Mouse (Mus musculus) adrenal gland, adult 18-20 months (tissue): ENCODE data around the gene Mfsd6. TPM values are rescaled to one million over a fixed set of nuclear protein-coding genes. Genes with fewer than 3 reads are reported as not detected.
A peak's percentile ranks its signal among the peaks of the same experiment; 100 is the strongest.

ENCODE experiments used
- DNase-seq, 2 experiments: peaks; one replicate each; pipeline ENCODE4 v3.0.0; 2021 to 2022; ENCODE audit warnings: low spot score in 2 of 2
- long read RNA-seq, 2 experiments: library from polyadenylated mRNA; stranded (forward); transcript quantifications; one replicate each; pipeline ENCODE4 v2.0.0; 2021
- total RNA-seq, 2 experiments: library from RNA; stranded (reverse); gene quantifications; 1 replicate in 1 of 2; 2 replicates in 1 of 2; pipeline ENCODE4 v1.2.3; 2021

The Mfsd6 gene
- total RNA-seq: 10 to 100 TPM; 17.0 to 17.9 TPM
- long read RNA-seq, experiment 1, full-length matches to known transcripts: 6 of 12 reads
- long read RNA-seq, experiment 1, partial matches to known transcripts: 3 of 12 reads
- long read RNA-seq, experiment 1, other reads (novel, unspliced or antisense): 3 of 12 reads
- long read RNA-seq, experiment 2, full-length matches to known transcripts: 10 of 20 reads
- long read RNA-seq, experiment 2, partial matches to known transcripts: 5 of 20 reads
- long read RNA-seq, experiment 2, other reads (novel, unspliced or antisense): 5 of 20 reads

DNA sequence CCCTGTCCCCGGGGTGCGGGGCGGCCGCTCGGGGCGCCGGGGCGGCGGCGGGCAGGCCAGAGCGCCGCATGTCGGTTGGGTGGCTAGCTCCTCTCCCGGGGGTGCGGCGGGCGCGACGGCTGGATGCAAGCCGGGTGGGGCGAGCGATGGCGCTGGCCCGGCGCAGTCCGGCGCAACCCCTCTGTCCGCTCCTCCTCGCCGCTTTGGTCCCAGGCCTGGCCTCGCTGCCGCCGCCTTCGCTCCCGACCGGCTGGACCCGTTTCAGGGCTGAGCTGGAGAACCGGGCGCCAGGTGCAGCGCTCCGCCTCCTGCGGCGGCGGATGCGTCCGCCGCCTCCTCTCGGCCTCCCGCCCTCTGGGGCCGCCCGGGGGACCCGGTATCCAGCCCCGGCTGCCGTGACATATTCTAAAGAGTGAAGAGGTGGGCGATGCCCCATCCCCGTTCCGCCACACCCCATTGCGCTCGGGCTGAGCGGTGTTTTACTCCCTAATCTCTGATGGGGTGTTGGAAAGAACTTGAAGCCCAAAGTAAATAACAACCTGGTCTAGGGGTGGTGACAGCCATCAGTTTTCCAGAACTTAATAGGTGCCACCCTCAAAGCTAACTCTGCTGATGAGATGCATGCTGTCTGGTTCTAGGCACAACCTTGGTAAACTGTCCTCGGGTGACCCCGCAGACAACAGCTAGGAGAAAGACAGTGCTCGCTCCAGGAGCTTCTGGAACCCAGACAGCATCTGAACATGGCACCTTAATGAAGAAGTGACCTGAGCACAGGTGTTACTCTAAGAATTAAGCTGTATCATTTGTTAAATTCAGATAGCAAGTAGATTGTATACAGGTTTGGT is at the start of gene Mfsd6:
Gene Mfsd6 (minus strand): TSS at position 407 of the 845 bp plus-strand sequence.
- DNase-seq: peak; percentile 48 to 55

DNA sequence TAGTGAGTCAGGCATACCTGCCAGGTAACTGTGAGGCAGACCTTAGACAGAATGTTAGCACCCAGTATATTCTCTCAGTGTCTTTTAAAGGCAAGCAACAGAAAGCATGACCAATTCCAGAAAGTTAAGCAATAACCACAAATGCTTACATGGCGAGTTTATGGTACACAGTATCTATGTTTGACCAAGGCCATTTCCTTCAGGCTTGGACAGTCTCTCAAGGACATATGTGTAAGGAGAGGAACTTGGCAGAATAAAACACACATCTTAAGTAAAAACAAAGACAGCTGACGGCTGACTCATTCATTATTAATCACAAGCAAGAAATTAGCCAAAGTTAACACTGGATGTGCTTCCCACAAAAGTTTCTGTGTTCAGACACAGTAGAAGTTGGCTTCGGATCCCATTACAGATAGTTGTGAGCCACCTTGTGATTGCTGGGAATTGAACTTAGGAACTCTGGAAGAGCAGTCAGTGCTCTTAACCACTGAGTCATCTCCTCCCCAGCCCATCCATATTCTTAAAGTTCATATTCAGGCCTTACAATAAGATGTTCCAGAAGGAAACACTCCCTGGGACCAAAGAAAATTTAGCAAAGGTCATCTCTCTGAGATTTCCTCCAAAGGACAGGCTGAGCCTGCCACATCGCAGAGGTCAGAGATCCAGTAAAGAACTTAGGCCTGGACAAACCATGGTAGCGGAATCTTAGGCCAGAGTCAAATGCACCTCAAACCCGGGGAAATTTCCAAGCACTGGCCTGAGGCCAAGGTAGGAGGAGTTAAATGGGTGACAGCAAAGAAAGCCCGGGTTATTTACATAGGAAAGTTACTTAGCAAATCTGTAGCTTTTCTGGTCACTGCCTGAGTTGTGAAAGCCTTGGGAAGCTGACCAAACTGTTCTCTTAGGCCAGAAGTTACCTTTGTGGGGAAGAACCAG is 38.2 kb upstream of the Mfsd6 start:
- peak in 1 of 2 experiments; percentile 40 for DNase-seq

DNA sequence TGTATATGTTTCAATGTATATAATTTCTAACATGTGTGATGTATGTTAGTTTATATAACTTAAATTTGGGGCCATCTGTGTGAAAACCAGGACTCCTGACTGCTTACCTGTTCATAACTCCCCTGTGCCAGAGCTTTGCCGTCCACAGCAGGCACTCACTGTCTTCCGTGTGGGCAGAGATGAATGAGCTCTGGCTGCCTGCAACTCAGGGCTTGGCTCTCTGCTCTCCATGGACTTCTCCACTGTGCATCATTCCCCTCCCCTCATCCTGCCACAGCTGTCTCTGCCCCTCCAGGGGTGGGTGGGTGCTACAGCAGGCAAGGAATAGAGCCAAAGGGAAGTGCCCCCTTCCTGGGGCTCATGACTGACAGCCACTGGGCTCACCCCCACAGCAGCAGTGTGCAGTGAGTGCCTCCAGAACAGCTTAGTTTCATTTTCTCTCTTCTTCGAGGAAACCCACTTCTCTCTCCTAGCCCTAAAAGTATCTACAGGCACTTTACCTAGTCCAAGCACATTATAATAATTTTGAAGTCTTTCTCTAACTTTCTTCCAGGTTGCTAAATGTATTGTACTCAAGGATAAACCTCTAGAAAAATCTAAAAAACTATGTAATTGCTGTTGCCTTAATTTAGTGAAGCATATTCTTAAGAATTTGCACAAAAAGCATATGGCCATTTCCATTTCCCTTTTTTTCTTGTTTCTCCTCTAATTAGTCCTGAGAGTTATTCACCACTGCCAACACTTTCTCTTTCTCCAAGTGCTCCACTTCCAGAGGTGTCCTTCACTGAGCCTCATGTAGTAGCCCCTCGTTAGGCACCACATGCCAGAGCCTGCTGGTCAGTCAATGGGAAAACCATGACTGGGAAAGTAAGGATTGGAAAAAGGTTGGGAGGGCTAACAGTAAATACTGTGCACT is 36.9 kb upstream of the Mfsd6 start:
- no peak for DNase-seq

DNA sequence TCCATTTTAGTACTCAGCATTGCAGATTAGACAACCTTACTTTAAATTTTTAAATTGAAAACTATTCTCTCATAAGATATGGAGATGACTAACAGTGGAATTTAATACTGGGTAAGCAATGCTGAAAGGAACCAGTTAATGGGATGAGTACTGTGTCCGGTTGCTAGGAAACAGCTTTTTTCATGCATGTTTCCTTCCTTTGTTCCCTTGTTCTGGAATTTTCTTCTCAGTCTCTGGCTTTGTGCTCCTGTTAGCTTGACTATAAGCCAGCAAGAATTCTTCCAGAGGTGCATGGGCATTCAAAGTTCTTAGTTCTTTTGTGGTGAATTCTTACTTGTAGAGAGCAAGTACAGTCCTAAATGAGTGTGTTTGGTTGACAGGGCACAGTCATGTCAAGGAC is 30.9 kb upstream of the Mfsd6 start:
- no peak for DNase-seq

DNA sequence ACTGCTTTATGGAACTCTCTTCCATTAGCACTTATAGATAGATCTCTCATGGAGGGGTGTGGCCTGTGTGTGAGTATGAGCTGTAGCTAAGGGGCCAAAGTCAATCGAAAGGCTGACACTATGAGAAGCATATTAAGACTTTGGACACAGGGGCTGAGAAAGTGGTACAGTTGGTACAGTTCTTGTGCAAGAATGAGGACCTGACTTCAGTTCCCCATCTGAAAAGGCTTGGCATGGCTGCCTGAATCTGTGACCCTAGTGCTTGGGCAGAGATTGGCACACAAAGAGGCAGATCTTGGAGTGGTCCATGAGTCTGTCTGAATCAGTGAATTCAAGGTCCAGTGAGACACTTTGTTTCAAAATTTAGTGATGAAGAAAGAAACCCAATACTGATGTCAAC is 27.1 kb upstream of the Mfsd6 start:
- DNase-seq: no peak

DNA sequence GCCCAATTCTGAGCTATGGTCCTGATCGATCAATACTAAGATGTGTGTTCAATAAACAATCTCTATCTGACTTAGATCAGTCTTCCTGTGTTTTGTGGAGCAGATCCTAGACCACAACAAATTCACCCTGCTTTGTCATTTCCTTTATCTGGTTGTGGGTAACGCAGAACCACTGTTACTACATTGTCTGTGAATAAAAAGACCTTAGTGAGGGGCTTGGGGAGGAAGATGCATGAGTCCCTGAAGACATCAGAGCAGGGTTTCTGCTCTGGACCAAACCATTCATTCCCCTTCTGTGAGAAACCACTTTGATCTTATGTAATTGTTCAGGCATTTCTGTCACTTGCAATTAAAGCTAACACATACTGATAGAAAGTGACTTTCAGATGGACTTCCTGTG is 26.6 kb upstream of the Mfsd6 start:
- DNase-seq: no peak

DNA sequence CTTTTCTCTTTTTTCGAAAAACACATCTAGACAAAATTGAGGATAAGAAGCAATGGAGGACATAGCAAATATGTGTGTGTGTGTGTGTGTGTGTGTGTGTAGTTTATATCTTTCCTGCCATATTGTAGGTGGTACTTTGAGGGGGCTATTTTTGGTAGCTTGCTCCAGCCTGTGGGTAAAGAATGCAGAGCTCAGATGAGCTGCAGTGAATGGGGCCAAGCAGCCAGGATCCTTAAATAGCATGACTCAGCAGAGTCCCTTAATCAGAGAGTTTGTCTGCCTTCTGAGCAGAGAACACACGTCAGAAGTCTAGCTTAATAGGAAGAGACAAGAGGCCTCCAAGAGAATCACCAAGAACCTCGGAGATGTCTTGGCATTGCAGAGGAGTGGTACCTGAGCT is 25.4 kb upstream of the Mfsd6 start:
- DNase-seq: no peak

DNA sequence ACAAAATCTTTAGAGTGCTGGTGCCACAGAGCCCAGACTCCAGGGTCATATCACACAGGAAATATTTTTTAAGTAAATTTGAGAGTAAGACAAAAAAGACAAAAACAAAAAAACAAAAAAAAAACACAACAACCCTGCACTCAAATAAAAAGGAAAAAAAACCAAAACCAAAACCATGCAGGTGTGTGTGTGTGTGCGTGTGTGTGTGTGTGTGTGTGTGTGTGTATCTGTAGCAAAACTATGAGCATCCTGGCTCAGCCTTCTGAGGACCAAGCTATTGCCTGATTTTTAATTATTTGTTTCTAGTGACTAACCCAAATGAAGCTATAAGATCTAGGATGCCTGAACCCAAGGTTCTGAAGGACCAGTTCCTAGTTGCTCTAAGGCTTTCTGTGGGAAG is 24.4 kb upstream of the Mfsd6 start:
- no peak for DNase-seq

DNA sequence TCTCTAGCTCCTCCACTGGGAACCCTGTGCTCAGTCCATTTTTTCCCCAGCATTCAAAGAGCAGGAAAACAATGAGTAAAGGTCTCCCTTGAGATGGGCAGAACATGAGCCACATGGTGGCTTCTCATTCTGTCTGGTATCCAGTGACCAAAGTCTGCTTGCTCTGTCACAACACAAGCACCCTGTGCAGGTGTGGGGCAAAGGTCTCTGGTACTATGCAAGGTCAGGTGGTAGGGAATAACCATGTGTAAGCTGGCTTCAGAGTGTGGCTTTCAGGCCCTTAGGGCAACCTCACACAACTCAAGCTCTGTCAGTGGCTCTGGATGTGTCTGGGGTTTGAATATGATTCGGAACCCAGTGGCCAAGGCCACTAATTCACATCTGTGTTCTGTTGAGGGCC is 22.7 kb upstream of the Mfsd6 start:
- DNase-seq: no peak

DNA sequence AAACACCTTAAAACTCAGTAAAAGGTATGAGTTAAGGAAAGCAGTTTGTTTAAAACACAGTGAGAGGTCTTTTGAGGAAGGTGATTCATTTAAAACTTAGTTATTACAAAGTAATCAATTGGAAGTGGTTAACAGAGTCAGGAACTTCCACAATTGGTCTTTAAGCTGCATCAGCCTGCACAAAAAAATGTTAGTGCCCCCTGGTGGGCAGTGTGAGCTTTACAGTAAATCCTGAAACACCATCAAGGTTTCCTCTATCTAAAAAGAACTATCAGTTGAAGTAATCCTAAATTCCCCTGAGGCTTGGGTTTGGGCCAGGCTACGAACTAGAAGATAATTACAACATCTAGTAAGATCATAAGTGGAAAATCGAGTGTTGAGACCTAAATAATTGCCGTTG is 21.0 kb upstream of the Mfsd6 start:
- DNase-seq: peak; percentile 61 to 71

DNA sequence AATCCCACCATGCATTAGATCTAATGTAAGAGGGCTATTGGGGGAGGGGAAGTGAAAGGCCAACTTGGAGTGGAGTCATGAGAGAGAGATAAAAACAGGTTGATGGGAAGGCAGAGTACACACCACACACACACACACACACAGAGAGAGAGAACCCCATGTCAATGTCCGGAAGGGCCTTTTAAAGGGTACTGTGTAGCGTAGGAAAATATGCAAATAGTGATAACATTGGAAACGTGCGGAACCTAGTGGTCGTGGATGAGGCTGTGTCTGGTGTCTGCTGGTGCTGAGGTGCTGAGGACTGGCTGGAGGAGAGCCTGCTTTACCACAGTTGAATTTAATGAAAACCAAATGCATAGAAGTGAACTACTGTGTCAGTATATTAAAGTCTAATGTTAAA is 15.3 kb upstream of the Mfsd6 start:
- no peak for DNase-seq

DNA sequence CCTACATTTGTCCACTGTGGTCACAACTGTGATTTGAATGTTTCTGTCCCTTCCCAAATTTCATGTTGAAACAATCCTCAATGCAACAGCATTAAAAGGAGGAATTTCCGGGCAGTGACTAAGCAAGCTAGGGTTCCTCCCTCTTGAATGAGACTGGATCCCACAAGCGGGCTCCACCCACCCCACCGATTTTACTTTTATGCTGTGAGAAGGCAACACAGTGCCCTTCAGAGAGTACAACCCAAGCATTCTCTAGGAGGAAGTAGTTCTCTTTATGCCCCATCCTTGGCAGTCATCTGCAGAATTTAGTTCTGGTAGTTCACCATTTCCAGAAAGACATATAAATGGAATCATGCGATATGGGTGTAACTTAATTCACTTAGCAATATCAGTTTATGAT is 6.9 kb upstream of the Mfsd6 start:
- DNase-seq: no peak

DNA sequence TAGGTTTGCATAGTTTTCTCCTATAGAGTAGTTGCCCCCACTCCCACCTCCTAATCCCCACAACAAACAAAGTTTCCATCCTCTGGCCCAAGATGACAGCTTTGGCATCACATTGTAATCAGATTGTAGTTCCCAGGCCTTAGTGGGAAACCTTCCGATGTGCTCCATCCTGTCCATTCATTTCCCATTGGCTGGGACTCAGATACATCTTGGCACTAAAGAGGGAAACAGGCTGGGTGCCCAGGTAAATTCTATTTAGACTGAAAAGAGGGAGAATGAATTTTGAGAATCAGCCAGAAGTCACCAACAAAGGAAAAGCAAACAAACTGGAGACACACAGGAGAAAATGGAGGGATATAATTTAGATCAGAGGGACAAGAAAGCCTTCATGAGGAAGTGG is 3.0 kb upstream of the Mfsd6 start:
- DNase-seq: no peak

DNA sequence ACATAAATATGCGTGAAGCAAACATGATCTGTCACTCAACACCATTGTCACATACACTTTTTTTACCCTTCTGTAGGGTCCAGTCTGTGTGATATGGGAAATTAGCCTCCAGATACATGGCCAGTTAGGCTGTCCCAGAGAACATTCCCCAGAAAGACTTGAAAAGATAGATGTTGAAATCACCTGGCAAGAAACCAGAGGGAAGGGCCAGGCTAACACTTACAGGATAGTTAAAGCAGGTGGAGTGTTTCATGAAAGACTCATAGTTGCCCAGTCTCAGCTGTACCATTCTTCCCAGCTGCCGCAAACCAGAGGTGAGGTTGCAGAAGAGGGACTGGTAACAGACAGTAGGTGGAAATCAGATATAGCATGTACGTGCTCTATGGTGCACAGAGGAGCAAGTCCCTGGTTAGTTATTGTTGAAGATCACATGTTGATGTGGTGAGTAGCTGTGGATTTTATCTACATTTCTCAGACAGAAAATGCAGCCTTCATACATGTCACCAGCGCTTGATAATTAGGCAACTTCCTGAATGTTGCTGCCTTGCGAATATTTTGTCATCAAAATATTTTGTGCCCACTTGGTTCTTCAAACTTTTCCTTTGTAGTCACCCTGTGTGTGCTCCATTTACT is 1.7 kb upstream of the Mfsd6 start:
- DNase-seq: no peak

DNA sequence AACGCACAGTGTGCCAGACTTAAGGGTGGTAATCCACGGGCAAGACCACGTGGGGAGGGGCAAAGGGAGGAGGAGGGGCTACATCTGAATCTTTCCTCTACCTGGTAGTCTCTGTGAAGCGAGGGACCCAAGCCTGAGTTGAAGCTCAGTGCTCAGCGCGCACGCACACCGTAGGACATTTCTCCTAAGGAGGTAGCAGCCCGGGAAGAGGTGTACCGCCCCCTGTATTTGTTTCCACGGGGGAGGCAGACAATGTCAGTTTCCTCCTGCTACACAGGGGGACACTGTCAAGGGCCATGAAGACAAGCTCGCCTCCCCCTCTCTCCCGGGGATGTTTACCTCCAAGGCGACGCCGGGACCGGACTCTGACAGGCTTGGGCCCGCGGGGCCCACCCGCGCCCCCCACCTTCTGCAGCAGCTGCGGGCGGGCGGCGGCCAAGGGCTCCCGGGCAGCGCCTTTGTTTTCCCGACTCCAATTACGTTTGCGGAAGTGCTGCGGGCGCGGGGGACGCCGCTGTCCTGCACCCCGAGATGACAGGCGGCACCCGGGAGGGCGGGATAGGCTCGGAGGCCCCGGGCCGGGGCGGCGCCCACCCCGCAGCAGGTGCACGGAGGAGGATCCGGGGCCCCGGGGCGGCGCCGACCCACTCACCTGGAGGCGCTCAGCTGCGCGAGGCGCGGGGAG is 749 bp downstream of the Mfsd6 start:
- DNase-seq: peak; percentile 50 to 51

DNA sequence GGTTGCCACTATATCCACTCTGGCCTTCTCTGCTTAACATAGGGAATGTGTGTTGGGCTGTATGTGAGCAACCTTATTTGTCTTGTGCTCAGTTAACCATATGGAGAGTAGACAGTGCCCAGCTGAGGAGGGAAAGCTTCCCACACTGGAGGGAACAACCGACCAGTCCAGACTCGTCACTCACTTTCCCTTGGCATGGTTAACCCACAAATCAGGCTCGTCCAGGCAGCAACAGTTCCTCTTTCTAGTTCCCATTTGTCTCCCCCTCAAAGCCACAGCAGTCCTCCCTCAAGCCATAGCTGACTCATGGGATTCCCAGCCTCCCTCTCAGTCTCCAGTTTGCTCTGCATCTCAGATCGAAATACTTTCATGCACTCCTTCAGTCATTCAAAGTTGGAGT is 4.7 kb downstream of the Mfsd6 start:
- DNase-seq: no peak

DNA sequence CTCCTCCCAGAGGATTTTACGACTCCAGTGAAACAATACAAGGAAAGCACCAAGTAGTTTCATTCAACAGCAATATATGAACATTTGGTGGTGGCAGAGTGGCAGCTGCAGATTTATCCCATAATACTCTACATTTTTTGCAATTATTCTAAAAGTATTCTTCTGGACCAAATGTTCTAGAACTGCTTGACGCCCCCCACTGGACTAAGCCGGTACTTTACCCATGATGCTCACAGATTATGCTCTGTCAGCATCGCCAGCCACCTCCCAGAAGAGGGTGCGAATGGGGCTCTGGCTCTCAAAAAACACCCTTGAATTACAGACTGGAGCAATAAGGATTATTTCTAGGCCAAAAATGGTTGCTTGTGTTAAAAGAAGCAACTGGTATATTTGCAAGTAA is 8.2 kb downstream of the Mfsd6 start:
- DNase-seq: no peak

DNA sequence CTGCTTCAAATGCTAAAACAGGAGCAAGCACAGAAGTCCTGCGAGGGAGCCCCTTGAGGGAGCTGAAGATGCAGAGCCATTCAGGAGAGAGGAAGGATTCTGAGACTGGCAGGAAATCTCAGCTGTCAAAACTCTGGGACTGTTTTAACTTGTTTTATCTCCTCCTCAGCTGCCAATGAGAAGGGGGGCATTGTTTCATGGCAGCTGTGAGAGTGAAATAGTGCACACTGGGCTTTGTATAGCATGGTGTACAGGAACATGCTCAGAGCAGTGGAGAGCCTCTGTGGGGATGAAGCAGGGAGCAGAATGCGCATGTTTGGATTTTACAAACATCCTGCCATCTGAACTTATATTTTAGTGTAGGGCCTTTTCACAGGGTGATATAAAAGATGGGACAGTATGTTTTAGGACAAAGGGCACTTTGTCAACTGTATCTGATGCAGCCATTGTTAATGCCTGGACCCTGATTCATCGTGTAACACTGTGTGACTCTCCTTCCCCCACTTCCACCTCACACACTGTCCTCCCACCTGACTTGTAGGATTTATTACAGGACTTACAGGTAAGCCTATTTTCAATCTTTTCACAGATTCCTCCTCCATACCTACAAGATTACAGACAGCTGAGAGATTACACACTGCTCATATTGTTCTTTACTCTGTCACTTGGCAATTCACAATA is 9.1 kb downstream of the Mfsd6 start:
- DNase-seq: no peak

DNA sequence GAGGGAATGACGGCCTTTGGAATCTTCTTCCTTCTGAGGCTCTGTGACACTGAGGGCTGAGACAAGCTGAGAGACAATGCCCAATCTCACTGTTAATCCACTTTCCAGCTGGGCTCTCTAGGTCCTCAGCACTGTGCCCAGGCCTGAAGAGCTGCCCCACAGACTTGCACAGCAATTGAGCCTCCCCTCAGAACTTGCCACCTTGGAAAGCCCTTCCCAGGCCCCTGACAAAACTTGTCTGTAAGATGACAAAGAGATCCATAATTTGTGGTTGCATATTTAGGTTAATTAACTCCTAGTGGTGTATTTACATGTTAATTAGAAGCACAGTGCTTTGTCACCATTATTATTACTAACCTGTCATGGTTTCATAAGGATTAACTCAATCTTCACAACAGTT is 12.8 kb downstream of the Mfsd6 start:
- DNase-seq: no peak
